Mouse (Mus musculus): ENCODE measurements at regions not wholly inside any gene's neighbourhood (a gene's known extent, or its start where the extent isn't known, plus 50 kb on each side); places are given as distances from the start of the nearest gene placed in this dataset.
"Not testable (repeated sequence)": the region's sequence is repeated elsewhere in the genome, so short reads cannot be mapped to it uniquely, and the experiment has no call there.

GRCm38 (mm10) chr10:108111398-108111797 lies 50.6 kb upstream of the Ppp1r12a start:
- no peak overlapping the region for H3K9ac ChIP-seq
- no peaks in the 10 kb centered on the region for H3K9me3 ChIP-seq

DNA sequence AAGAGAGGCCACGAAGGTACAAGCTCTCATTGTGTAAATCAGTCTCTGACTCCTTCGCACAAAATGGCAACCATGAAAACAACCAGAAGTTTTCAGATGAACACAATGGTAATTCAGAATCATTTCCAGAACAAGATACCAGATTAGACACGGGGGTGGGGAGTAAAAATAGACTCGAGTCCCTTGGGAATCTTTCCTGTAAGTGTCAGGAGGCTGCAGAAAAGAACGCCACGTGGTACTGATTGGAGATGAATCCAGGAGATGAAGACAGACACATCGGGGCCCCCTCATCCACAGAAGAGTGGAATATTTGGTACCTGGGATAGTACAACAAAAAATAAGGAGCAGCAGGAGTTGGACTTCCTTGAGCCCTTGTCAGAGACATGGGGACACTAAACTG lies 51.1 kb upstream of the Ppp1r12a start:
- Histone ChIP-seq H3K4me2 (replicated peaks) (no peak overlapping the region), H3K4me3 (no peak overlapping the region), H3K27ac (no peak overlapping the region), H3K9ac (no peak overlapping the region), H3K9me3 (no peaks in the 10 kb centered on the region), H3K4me1 (no peaks in the 10 kb centered on the region), H3K36me3 (no peaks in the 10 kb centered on the region), H3K27me3 (replicated peaks) (no peaks in the 10 kb centered on the region)
- 74% methylated on average over 7 of the region's 7 CpGs for WGBS
- ATAC-seq (ENCODE audit: low FRiP score, low read depth), result no peak

More at GRCm38 (mm10) chr10:108111398-108111797, 50.6 kb upstream of the Ppp1r12a start:
- Histone ChIP-seq H3K27ac (no peak overlapping the region), H3K4me2 (replicated peaks) (no peak overlapping the region), H3K4me3 (no peak overlapping the region), H3K4me1 (no peaks in the 10 kb centered on the region), H3K36me3 (no peaks in the 10 kb centered on the region), H3K27me3 (replicated peaks) (no peaks in the 10 kb centered on the region)
- WGBS, result 93% methylated on average over 4 of the region's 4 CpGs
- ATAC-seq (ENCODE audit: low FRiP score, low read depth), result no peak

DNA sequence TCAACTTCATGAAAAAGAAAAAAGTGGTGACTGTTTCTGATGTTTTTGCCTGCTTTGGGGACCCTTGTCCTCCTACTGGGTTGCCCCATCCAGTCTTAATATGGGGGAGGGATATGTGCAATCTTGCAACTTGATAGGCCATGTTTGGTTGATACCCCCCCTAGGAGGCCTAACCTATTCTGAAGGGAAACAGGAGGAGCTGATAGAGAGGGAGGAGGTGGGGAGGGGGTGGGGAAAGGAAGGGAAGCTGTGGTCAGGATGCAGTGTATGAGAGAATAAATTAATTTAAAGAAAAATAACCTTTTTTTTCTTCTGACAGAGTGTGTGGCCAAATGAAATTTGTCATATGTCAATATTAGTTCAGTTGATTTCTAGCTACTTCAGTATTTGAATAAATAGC lies 51.8 kb upstream of the Ppp1r12a start:
- Histone ChIP-seq H3K36me3 (no peaks in the 10 kb centered on the region), H3K27me3 (replicated peaks) (no peaks in the 10 kb centered on the region), H3K9me3 (no peaks in the 10 kb centered on the region), H3K4me1 (no peaks in the 10 kb centered on the region), H3K27ac (no peak overlapping the region), H3K4me3 (no peak overlapping the region), H3K9ac (no peak overlapping the region), H3K4me2 (replicated peaks) (no peak overlapping the region)
- no peak for ATAC-seq (ENCODE audit: low FRiP score, low read depth)

DNA sequence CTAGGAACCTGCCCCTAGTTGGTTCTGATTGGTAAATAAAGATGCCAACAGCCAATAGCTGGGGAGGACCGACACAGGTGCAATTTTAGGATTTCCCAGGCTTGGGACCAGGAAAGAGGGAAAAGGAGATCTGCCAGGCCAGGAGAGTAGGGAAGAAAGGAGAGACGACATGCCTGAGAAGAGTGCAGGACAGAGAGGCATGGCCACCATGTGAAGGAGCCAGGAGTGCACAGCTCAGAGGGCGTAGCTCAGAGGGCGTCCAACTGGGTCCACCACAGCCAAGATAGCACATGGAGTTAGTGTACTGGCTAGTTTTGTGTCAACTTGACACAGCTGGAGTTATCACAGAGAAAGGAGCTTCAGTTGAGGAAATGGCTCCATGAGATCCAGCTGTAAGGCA lies 53.5 kb upstream of the Ppp1r12a start:
- not testable (repeated sequence) for H3K27ac ChIP-seq; H3K27me3 ChIP-seq (replicated peaks); H3K4me1 ChIP-seq; H3K4me3 ChIP-seq; H3K9ac ChIP-seq; H3K36me3 ChIP-seq; H3K9me3 ChIP-seq; H3K4me2 ChIP-seq (replicated peaks); ATAC-seq (ENCODE audit: low FRiP score, low read depth)
- 89% methylated on average over 4 of the region's 4 CpGs for WGBS

- no peak for ATAC-seq (ENCODE audit: low FRiP score, low read depth)
- H3K4me1 ChIP-seq, result no peaks in the 10 kb centered on the region
- H3K9ac ChIP-seq, result no peak overlapping the region
- no peak overlapping the region for H3K27ac ChIP-seq
- H3K4me2 ChIP-seq (replicated peaks), result no peak overlapping the region
- WGBS, result 88% methylated on average over 7 of the region's 7 CpGs
- no peaks in the 10 kb centered on the region for H3K36me3 ChIP-seq
- H3K9me3 ChIP-seq, result no peaks in the 10 kb centered on the region
- no peak overlapping the region for H3K4me3 ChIP-seq
- H3K27me3 ChIP-seq (replicated peaks), result no peaks in the 10 kb centered on the region
Observed at GRCm38 (mm10) chr10:108101521-108101920, 60.5 kb upstream of the Ppp1r12a start.

GRCm38 (mm10) chr10:108093043-108093442 lies 69.0 kb upstream of the Ppp1r12a start:
- ATAC-seq (ENCODE audit: low FRiP score, low read depth), result no peak
- H3K4me2 ChIP-seq (replicated peaks), result no peak overlapping the region
- no peaks in the 10 kb centered on the region for H3K27me3 ChIP-seq (replicated peaks)
- H3K4me3 ChIP-seq, result no peak overlapping the region
- no peaks in the 10 kb centered on the region for H3K36me3 ChIP-seq
- no peaks in the 10 kb centered on the region for H3K4me1 ChIP-seq
- WGBS, result 78% methylated on average over 2 of the region's 2 CpGs
- H3K9ac ChIP-seq, result no peak overlapping the region
- H3K27ac ChIP-seq, result no peak overlapping the region
- H3K9me3 ChIP-seq, result no peaks in the 10 kb centered on the region

- Histone ChIP-seq H3K4me2 (replicated peaks) (no peak overlapping the region), H3K4me3 (no peak overlapping the region), H3K36me3 (no peaks in the 10 kb centered on the region), H3K9me3 (no peaks in the 10 kb centered on the region), H3K27me3 (replicated peaks) (no peaks in the 10 kb centered on the region), H3K27ac (no peak overlapping the region), H3K4me1 (no peaks in the 10 kb centered on the region), H3K9ac (no peak overlapping the region)
- WGBS, result 75% methylated on average over 8 of the region's 8 CpGs
- no peak for ATAC-seq (ENCODE audit: low FRiP score, low read depth)
Observed at GRCm38 (mm10) chr10:108089375-108089981, 72.5 kb upstream of the Ppp1r12a start.

DNA sequence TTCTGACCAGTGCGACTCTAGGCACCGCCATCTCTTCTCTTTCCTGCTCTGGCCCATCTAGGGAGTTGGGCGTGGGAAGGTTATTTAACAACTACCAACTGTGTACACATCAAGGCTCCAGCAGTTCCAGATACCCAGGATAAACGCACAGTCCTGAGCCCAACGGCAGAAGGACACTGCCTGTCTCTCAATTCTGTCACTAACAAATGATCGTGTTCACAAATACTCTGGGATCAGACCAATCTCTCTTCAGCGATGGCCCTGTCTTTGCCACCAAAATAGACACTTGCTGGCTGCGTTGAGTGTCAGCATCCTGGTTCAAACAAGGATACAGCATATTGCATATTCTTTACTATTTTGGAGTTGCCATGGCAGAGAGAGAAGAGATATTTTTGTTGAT lies 73.1 kb upstream of the Ppp1r12a start:
- Histone ChIP-seq H3K27ac (no peak overlapping the region), H3K4me1 (no peaks in the 10 kb centered on the region), H3K4me2 (replicated peaks) (no peak overlapping the region), H3K9me3 (no peaks in the 10 kb centered on the region), H3K9ac (no peak overlapping the region), H3K27me3 (replicated peaks) (no peaks in the 10 kb centered on the region), H3K36me3 (no peaks in the 10 kb centered on the region), H3K4me3 (no peak overlapping the region)
- ATAC-seq (ENCODE audit: low FRiP score, low read depth), result no peak
- 77% methylated on average over 8 of the region's 8 CpGs for WGBS

DNA sequence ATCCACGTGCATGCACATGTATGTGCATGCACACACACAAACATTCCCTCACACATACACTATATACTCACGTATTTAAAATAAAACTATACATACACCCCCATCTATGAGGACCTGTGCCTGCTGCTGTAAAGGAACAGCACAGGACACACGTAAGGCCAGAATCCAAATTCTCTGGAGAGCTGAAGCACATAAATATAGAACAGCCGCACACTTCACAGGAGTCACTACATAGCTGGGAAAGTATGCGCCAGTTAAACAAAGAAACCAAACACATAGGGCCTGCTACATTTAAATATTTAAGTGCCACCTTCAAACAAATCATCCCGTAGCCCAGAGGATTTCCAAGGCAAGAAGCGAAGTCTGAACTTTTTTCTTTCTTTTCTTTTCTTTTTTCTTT lies 73.8 kb upstream of the Ppp1r12a start:
- Histone ChIP-seq H3K4me3 (no peak overlapping the region), H3K9ac (no peak overlapping the region), H3K36me3 (no peaks in the 10 kb centered on the region), H3K4me2 (replicated peaks) (no peak overlapping the region), H3K27ac (no peak overlapping the region), H3K4me1 (no peaks in the 10 kb centered on the region), H3K27me3 (replicated peaks) (no peaks in the 10 kb centered on the region), H3K9me3 (no peaks in the 10 kb centered on the region)
- 71% methylated on average over 7 of the region's 7 CpGs for WGBS
- no peak for ATAC-seq (ENCODE audit: low FRiP score, low read depth)

- no peaks in the 10 kb centered on the region for H3K9me3 ChIP-seq
- no peak overlapping the region for H3K27ac ChIP-seq
- no peak for ATAC-seq (ENCODE audit: low FRiP score, low read depth)
- no peaks in the 10 kb centered on the region for H3K36me3 ChIP-seq
- H3K27me3 ChIP-seq (replicated peaks), result no peaks in the 10 kb centered on the region
- H3K4me3 ChIP-seq, result no peak overlapping the region
- H3K4me2 ChIP-seq (replicated peaks), result no peak overlapping the region
- no peaks in the 10 kb centered on the region for H3K4me1 ChIP-seq
- no peak overlapping the region for H3K9ac ChIP-seq
Observed at GRCm38 (mm10) chr10:108083220-108083619, 78.8 kb upstream of the Ppp1r12a start.

- no peaks in the 10 kb centered on the region for H3K4me1 ChIP-seq
- ATAC-seq (ENCODE audit: low FRiP score, low read depth), result no peak
Observed at GRCm38 (mm10) chr10:108075144-108075543, 86.8 kb upstream of the Ppp1r12a start.

GRCm38 (mm10) chr10:108073828-108074227 lies 88.2 kb upstream of the Ppp1r12a start:
- H3K4me2 ChIP-seq (replicated peaks), result no peak overlapping the region
- no peak overlapping the region for H3K9ac ChIP-seq
- no peaks in the 10 kb centered on the region for H3K36me3 ChIP-seq
- H3K9me3 ChIP-seq, result no peaks in the 10 kb centered on the region
- H3K4me1 ChIP-seq, result no peaks in the 10 kb centered on the region
- H3K27ac ChIP-seq, result no peak overlapping the region
- H3K27me3 ChIP-seq (replicated peaks), result no peaks in the 10 kb centered on the region
- no peak overlapping the region for H3K4me3 ChIP-seq
- WGBS, result 85% methylated on average over 4 of the region's 4 CpGs
- ATAC-seq (ENCODE audit: low FRiP score, low read depth), result no peak

More at GRCm38 (mm10) chr10:108075144-108075543, 86.8 kb upstream of the Ppp1r12a start:
- WGBS, result 61% methylated on average over 5 of the region's 5 CpGs
- no peak overlapping the region for H3K27ac ChIP-seq
- no peak overlapping the region for H3K4me2 ChIP-seq (replicated peaks)
- H3K4me3 ChIP-seq, result no peak overlapping the region
- no peak overlapping the region for H3K9ac ChIP-seq
- H3K36me3 ChIP-seq, result no peaks in the 10 kb centered on the region
- H3K9me3 ChIP-seq, result no peaks in the 10 kb centered on the region
- H3K27me3 ChIP-seq (replicated peaks), result no peaks in the 10 kb centered on the region

DNA sequence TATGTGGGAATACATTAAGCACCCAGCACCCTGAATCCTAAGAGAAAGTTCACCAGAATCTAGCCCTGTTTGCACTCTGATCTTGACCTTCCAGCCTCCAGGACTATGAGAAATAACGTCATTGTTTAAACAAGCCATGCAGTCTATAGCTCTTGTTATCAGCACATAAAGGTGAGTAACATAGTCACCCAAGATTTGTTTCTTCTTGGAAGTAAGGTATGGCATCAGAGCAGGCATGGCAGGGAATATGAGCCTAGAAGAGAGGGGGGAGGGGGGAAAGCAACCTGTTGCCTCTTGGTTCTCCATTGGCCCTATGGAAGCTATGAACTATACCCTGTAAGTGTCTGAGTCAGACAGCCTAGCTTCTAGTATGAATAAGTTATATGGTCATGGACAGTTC lies 89.8 kb upstream of the Ppp1r12a start:
- Histone ChIP-seq H3K4me2 (replicated peaks) (no peak overlapping the region), H3K4me1 (no peaks in the 10 kb centered on the region), H3K27ac (no peak overlapping the region), H3K27me3 (replicated peaks) (no peaks in the 10 kb centered on the region), H3K4me3 (no peak overlapping the region), H3K9ac (no peak overlapping the region), H3K36me3 (no peaks in the 10 kb centered on the region), H3K9me3 (no peaks in the 10 kb centered on the region)
- no peak for ATAC-seq (ENCODE audit: low FRiP score, low read depth)
- 92% methylated on average over 1 of the region's 1 CpGs for WGBS

All from neural tube, embryonic 12.5 days (tissue).